Mouse (Mus musculus): ENCODE measurements around the gene Actb.

DNA sequence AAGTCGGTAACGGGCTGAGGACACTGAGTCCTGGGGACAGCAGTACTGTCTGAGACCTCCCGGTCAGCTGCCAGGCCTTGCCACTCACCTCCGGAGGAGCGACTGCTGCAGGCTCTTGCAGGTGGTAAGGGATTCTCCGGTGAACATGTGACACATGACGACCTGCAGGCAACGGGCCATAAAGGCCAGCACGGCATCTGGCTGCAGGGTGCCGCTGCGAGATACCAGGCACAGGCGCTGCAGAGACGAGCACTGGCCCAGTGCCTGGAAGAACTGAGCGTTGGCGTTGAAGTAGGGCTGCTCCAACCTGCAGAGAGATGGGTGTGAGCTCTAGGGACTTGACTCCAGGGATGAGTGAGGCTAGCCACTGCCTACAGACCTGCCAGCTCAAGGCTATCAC, 28.0 kb downstream of the Actb start:
- TF ChIP-seq CTCF (IDR thresholded peaks at IDR 0.05) (no peak), EP300 (IDR thresholded peaks at IDR 0.05) (no peak)

Data from lung, postnatal 0 days (tissue).